Mouse (Mus musculus) embryo, embryonic 10.5 days (tissue): ENCODE results near the gene Cdc25a.

Experiments used
- DNase-seq: peaks from one replicate; pipeline ENCODE4 v3.0.0-alpha.2; 2015; ENCODE audit warnings: low spot score

Cdc25a gene

GRCm38 (mm10) chr9:109894413-109895090 lies 19.2 kb downstream of the Cdc25a start:
- peak; percentile 91 for DNase-seq

- DNase-seq, result no peak
Observed at GRCm38 (mm10) chr9:109895593-109895992, 20.2 kb downstream of the Cdc25a start.

- no peak for DNase-seq
Observed at GRCm38 (mm10) chr9:109896253-109897150, 21.1 kb downstream of the Cdc25a start.

GRCm38 (mm10) chr9:109898027-109898426 lies 22.6 kb downstream of the Cdc25a start:
- no peak for DNase-seq

GRCm38 (mm10) chr9:109899361-109899760 lies 24.0 kb downstream of the Cdc25a start:
- DNase-seq, result no peak

- no peak for DNase-seq
Observed at GRCm38 (mm10) chr9:109899774-109900173, 24.4 kb downstream of the Cdc25a start.

GRCm38 (mm10) chr9:109900604-109901003 lies 25.2 kb downstream of the Cdc25a start:
- DNase-seq, result no peak

- no peak for DNase-seq
Observed at GRCm38 (mm10) chr9:109902246-109902645, 26.9 kb downstream of the Cdc25a start.

- no peak for DNase-seq
Observed at GRCm38 (mm10) chr9:109902740-109903139, 27.4 kb downstream of the Cdc25a start.

- DNase-seq, result no peak
Observed at GRCm38 (mm10) chr9:109907300-109907699, 31.9 kb downstream of the Cdc25a start.

GRCm38 (mm10) chr9:109907774-109908465 lies 32.5 kb downstream of the Cdc25a start:
- DNase-seq, result no peak

- DNase-seq, result no peak
Observed at GRCm38 (mm10) chr9:109909102-109909501, 33.7 kb downstream of the Cdc25a start.

- DNase-seq, result no peak
Observed at GRCm38 (mm10) chr9:109909926-109910325, 34.5 kb downstream of the Cdc25a start.

GRCm38 (mm10) chr9:109911779-109912178 lies 36.4 kb downstream of the Cdc25a start:
- no peak for DNase-seq

- no peak for DNase-seq
Observed at GRCm38 (mm10) chr9:109914269-109914926, 39.0 kb downstream of the Cdc25a start.

- DNase-seq, result no peak
Observed at GRCm38 (mm10) chr9:109917931-109918330, 42.6 kb downstream of the Cdc25a start.

- no peak for DNase-seq
Observed at GRCm38 (mm10) chr9:109929131-109929530, 53.8 kb downstream of the Cdc25a start.

GRCm38 (mm10) chr9:109930063-109930462 lies 54.7 kb downstream of the Cdc25a start:
- DNase-seq, result no peak

GRCm38 (mm10) chr9:109930752-109931151 lies 55.4 kb downstream of the Cdc25a start:
- DNase-seq, result peak; percentile 15

GRCm38 (mm10) chr9:109931257-109932171 lies 56.1 kb downstream of the Cdc25a start, which contains the start of gene Map4:
Gene Map4, plus strand, starts transcription at chr9:109931460.
- DNase-seq, result peak; percentile 96

- peak; percentile 61 for DNase-seq
Observed at GRCm38 (mm10) chr9:109932361-109932755, 57.0 kb downstream of the Cdc25a start.
